Mouse (Mus musculus) CH12.LX (cell line): ENCODE measurements around the gene Cs. TPM values are rescaled to one million over a fixed set of nuclear protein-coding genes. Genes with fewer than 3 reads are reported as not detected.

Source experiments
- DNase-seq: peaks from one replicate; pipeline ENCODE4 v3.0.0-alpha.2; 2013; ENCODE audit errors: extremely low read depth
- H3K27ac ChIP-seq: 2 replicates; pipeline ENCODE4 v1.5.1; 2012; ENCODE audit warnings: low read depth, mild to moderate bottlenecking, control low read depth, moderate library complexity; ENCODE audit not compliant: insufficient read depth
- H3K27me3 ChIP-seq: replicated peaks from 2 replicates; pipeline ENCODE3; 2012; ENCODE audit warnings: inconsistent platforms
- H3K36me3 ChIP-seq, 2 experiments: replicated peaks in 1 of 2; 2 replicates each; pipeline versions ENCODE3 to v1.6.1; 2012; ENCODE audit warnings: inconsistent platforms in 1 of 2, low read length in 1 of 2, mild to moderate bottlenecking in 1 of 2, mixed read lengths in 1 of 2, moderate library complexity in 1 of 2; ENCODE audit not compliant: control insufficient read depth in 1 of 2, insufficient read depth in 1 of 2
- H3K4me1 ChIP-seq, 2 experiments: 2 replicates each; pipeline ENCODE4 v1.6.1; 2012; ENCODE audit warnings: inconsistent platforms in 1 of 2, moderate library complexity in 1 of 2; ENCODE audit not compliant: insufficient read depth in 2 of 2, control insufficient read depth in 1 of 2
- H3K4me2 ChIP-seq: 2 replicates; pipeline ENCODE4 v1.6.1; 2012; ENCODE audit warnings: low read depth, mild to moderate bottlenecking, control low read depth; ENCODE audit not compliant: poor library complexity, insufficient read depth, severe bottlenecking
- H3K4me3 ChIP-seq, 3 experiments: fragments of 150-350 bp in 1 of 3; sonication (generic) in 1 of 3; replicated peaks in 1 of 3; 2 replicates each; pipeline versions ENCODE3 to v1.5.1; 2011 to 2012; ENCODE audit warnings: low read depth in 2 of 3, low read length in 2 of 3, mild to moderate bottlenecking in 2 of 3, moderate library complexity in 2 of 3, control low read depth in 1 of 3, improper control_type of control experiment in 1 of 3, inconsistent platforms in 1 of 3, mixed read lengths in 1 of 3; ENCODE audit not compliant: poor library complexity in 1 of 3
- H3K79me2 ChIP-seq: replicated peaks from 2 replicates; pipeline ENCODE4 v1.6.1; 2012; ENCODE audit warnings: mild to moderate bottlenecking, moderate library complexity; ENCODE audit not compliant: control insufficient read depth, poor library complexity, insufficient read depth, severe bottlenecking; ENCODE audit errors: extremely low read depth
- H3K9ac ChIP-seq: 2 replicates; pipeline ENCODE4 v1.6.1; 2012; ENCODE audit warnings: low read depth, mild to moderate bottlenecking, control low read depth, moderate library complexity; ENCODE audit not compliant: insufficient read depth
- H3K9me3 ChIP-seq: replicated peaks from 2 replicates; pipeline ENCODE3; 2012; ENCODE audit warnings: low read length, inconsistent platforms, mixed read lengths
- BHLHE40 ChIP-seq: IDR thresholded peaks from 2 replicates; pipeline ENCODE4 v1.6.1; 2011; ENCODE audit warnings: mild to moderate bottlenecking, low read depth, low read length, improper control_type of control experiment
- CHD1 ChIP-seq: IDR thresholded peaks from 2 replicates; pipeline ENCODE4 v1.6.1; 2012; ENCODE audit warnings: low read depth, low read length, improper control_type of control experiment, inconsistent platforms
- CHD2 ChIP-seq: IDR thresholded peaks from 2 replicates; pipeline ENCODE4 v1.6.1; 2011; ENCODE audit warnings: low read length, improper control_type of control experiment
- CTCF ChIP-seq, 2 experiments: IDR thresholded peaks in 1 of 2; conservative IDR thresholded peaks in 1 of 2; 2 replicates each; pipeline ENCODE4 v1.5.1; 2011 to 2012; ENCODE audit warnings: low read depth in 2 of 2, low read length in 2 of 2, improper control_type of control experiment in 1 of 2, inconsistent platforms in 1 of 2, mild to moderate bottlenecking in 1 of 2, moderate library complexity in 1 of 2
- E2F4 ChIP-seq: IDR thresholded peaks from 2 replicates; pipeline ENCODE4 v1.6.1; 2011; ENCODE audit warnings: low read depth, low read length, improper control_type of control experiment; ENCODE audit not compliant: insufficient replicate concordance
- ETS1 ChIP-seq: conservative IDR thresholded peaks from 2 replicates; pipeline ENCODE4 v1.6.1; 2012; ENCODE audit warnings: low read depth, mild to moderate bottlenecking, inconsistent platforms, low read length, improper control_type of control experiment, moderate library complexity
- GABPA ChIP-seq: IDR thresholded peaks from 2 replicates; pipeline ENCODE4 v1.6.1; 2012; ENCODE audit warnings: low read depth, low read length, improper control_type of control experiment, inconsistent platforms; ENCODE audit not compliant: insufficient replicate concordance
- JUND ChIP-seq: conservative IDR thresholded peaks from 2 replicates; pipeline ENCODE4 v1.6.1; 2011; ENCODE audit warnings: low read depth, low read length, improper control_type of control experiment
- MAX ChIP-seq: IDR thresholded peaks from 2 replicates; pipeline ENCODE4 v1.6.1; 2011; ENCODE audit warnings: low read length, improper control_type of control experiment
- MAZ ChIP-seq: IDR thresholded peaks from 2 replicates; pipeline ENCODE4 v1.6.1; 2012; ENCODE audit warnings: low read depth, mild to moderate bottlenecking, inconsistent platforms, low read length, improper control_type of control experiment, moderate library complexity
- MEF2A ChIP-seq: IDR thresholded peaks from 2 replicates; pipeline ENCODE4 v1.6.1; 2014; ENCODE audit warnings: low read depth, mild to moderate bottlenecking, inconsistent platforms, low read length, improper control_type of control experiment, borderline replicate concordance
- MYC ChIP-seq: IDR thresholded peaks from 2 replicates; pipeline ENCODE4 v1.6.1; 2011; ENCODE audit warnings: low read depth, mild to moderate bottlenecking, improper control_type of control experiment, low read length
- NELFE ChIP-seq: IDR thresholded peaks from 2 replicates; pipeline ENCODE4 v1.6.1; 2011; ENCODE audit warnings: low read depth, low read length, improper control_type of control experiment
- NRF1 ChIP-seq: IDR thresholded peaks from 2 replicates; pipeline ENCODE4 v1.6.1; 2014; ENCODE audit warnings: low read depth, mild to moderate bottlenecking, inconsistent platforms, low read length, improper control_type of control experiment, moderate library complexity
- PAX5 ChIP-seq: IDR thresholded peaks from 2 replicates; pipeline ENCODE4 v1.6.1; 2012; ENCODE audit warnings: low read length, inconsistent platforms, mixed read lengths
- POLR2A ChIP-seq: IDR thresholded peaks from 2 replicates; pipeline ENCODE4 v1.6.1; 2011; ENCODE audit warnings: low read depth, mild to moderate bottlenecking, improper control_type of control experiment, low read length
- POLR2AphosphoS2 ChIP-seq: IDR thresholded peaks from 2 replicates; pipeline ENCODE4 v1.6.1; 2011; ENCODE audit warnings: low read depth, low read length, improper control_type of control experiment
- RCOR1 ChIP-seq: conservative IDR thresholded peaks from 2 replicates; pipeline ENCODE4 v1.6.1; 2012; ENCODE audit warnings: low read depth, mild to moderate bottlenecking, inconsistent platforms, low read length, improper control_type of control experiment
- SIN3A ChIP-seq: IDR thresholded peaks from 2 replicates; pipeline ENCODE4 v1.6.1; 2012; ENCODE audit warnings: low read length, improper control_type of control experiment, inconsistent platforms
- SMC3 ChIP-seq: IDR thresholded peaks from 2 replicates; pipeline ENCODE4 v1.6.1; 2011; ENCODE audit warnings: low read depth, low read length, improper control_type of control experiment
- TBP ChIP-seq: conservative IDR thresholded peaks from 2 replicates; pipeline ENCODE4 v1.6.1; 2011; ENCODE audit warnings: low read depth, low read length, improper control_type of control experiment
- UBTF ChIP-seq: IDR thresholded peaks from 2 replicates; pipeline ENCODE4 v1.6.1; 2012; ENCODE audit warnings: low read depth, mild to moderate bottlenecking, inconsistent platforms, low read length, improper control_type of control experiment, moderate library complexity
- USF1 ChIP-seq: IDR thresholded peaks from 2 replicates; pipeline ENCODE4 v1.6.1; 2014; ENCODE audit warnings: low read depth, mild to moderate bottlenecking, inconsistent platforms, low read length, improper control_type of control experiment
- ZC3H11A ChIP-seq: IDR thresholded peaks from 2 replicates; pipeline ENCODE4 v1.6.1; 2012; ENCODE audit warnings: low read depth, mild to moderate bottlenecking, inconsistent platforms, low read length, improper control_type of control experiment
- ZKSCAN1 ChIP-seq: IDR thresholded peaks from 2 replicates; pipeline ENCODE4 v1.6.1; 2012; ENCODE audit warnings: low read depth, inconsistent platforms, low read length, improper control_type of control experiment, borderline replicate concordance
- ZMIZ1 ChIP-seq: IDR thresholded peaks from 2 replicates; pipeline ENCODE4 v1.6.1; 2012; ENCODE audit warnings: low read depth, mild to moderate bottlenecking, inconsistent platforms, low read length, improper control_type of control experiment
- ZNF384 ChIP-seq: IDR thresholded peaks from 2 replicates; pipeline ENCODE4 v1.6.1; 2012; ENCODE audit warnings: low read depth, low read length, improper control_type of control experiment, inconsistent platforms
- dilution Hi-C: fragments of 300-500 bp; cut with MboI; formaldehyde crosslinking; loops from 2 replicates; pipeline ENCODE4 v1.14.3; 2020; ENCODE audit warnings: low sequenced_read_pairs; ENCODE audit not compliant: extremely low pct_unique_long_range_greater_than_20kb, extremely low pct_ligation_motif_present
- in situ Hi-C: fragments of 300-500 bp; cut with MboI; formaldehyde crosslinking; loops from 3 replicates; pipeline ENCODE4 v1.14.3; 2019; ENCODE audit warnings: low sequenced_read_pairs, low pct_ligation_motif_present, low pct_unique_long_range_greater_than_20kb, mixed read lengths
- polyA plus RNA-seq: library from polyadenylated mRNA; unstranded; fragments of >175 nt; gene quantifications from 2 replicates; pipeline ENCODE4 v1.2.1, GENCODE M21; 2012; ENCODE audit warnings: low read depth; ENCODE audit not compliant: insufficient read length
- total RNA-seq, 2 experiments: library from RNA; depleted of rRNA; stranded (reverse); fragments of 300-350 nt in 1 of 2; fragments of >200 nt in 1 of 2; gene quantifications; 2 replicates each; pipeline ENCODE4 v1.2.3; 2012 to 2014

The Cs gene
- total and polyA plus RNA-seq, 3 experiments = 131 to 240 (median 145) TPM

DNA sequence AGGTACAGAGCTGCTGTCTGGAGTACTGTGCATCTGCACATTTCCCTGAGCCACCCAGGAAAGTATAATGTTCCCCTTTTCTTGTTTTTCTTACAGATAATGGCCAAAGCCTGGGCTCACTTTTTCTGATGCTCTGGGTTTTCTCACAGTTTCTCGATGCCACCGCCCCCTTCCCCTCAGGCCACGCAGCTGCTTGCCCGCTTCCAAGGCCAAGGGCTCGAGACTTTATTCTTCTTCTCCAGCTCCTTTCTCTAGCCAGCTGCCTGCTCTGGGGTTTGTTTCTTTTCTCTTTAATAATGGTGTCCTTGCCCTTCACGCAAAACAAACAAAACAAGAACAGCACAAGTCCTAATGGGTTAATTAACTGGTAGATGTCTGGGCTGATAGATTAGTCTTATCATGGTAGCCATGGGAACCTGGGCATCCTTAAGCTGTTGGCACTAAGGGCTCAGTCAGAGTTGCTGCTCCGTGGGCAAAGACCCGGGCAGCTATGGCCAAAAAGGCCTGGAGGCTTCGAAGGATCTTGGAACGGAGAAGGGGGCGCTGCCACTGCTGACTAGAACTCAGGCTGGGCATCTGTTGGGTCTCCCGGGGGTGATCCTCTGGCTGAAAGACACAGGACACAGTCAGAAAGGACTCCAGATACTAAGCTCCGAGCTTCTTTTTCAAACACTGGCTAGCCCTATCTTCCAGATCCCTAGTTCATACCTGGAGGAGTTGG lies 41.0 kb upstream of the Cs start:
- in situ Hi-C loops = no loop called here
- no peak overlapping the region for H3K4me3 ChIP-seq
- dilution Hi-C loops = no loop called here
- H3K27ac ChIP-seq = no peak overlapping the region
- H3K4me2 ChIP-seq = no peak overlapping the region
- peaks cover 10 to 35% of the 10 kb centered on the region in 2 experiments for H3K4me1 ChIP-seq
- DNase-seq = no peak
- no peaks in the 10 kb centered on the region for H3K27me3 ChIP-seq
- H3K79me2 ChIP-seq = no peaks in the 10 kb centered on the region
- TF ChIP-seq NELFE (no peak), BHLHE40 (no peak), CTCF (conservative IDR thresholded peaks at IDR 0.05 in 1 of 2, IDR thresholded peaks at IDR 0.05 in 1 of 2; ENCODE audit: low read depth in 2 of 2, low read length in 2 of 2) (no peak), UBTF (no peak), POLR2AphosphoS2 (no peak), ZNF384 (no peak), MAX (no peak), MYC (no peak), SMC3 (no peak), CHD1 (no peak), ZMIZ1 (no peak), USF1 (no peak), E2F4 (no peak), TBP (no peak), MAZ (no peak), GABPA (no peak)
- peak overlapping the region; percentile 19; the same call in 1 of the 2 replicates for H3K9ac ChIP-seq
- peaks cover 12 to 20% of the 10 kb centered on the region in 2 experiments for H3K36me3 ChIP-seq
- H3K9me3 ChIP-seq = no peaks in the 10 kb centered on the region

GRCm38 (mm10) chr10:128297221-128297620 lies 40.3 kb upstream of the Cs start:
- dilution Hi-C loops = no loop called here
- DNase-seq = no peak
- in situ Hi-C loops = no loop called here
- Histone ChIP-seq H3K9me3 (no peaks in the 10 kb centered on the region), H3K27ac (no peak overlapping the region), H3K27me3 (no peaks in the 10 kb centered on the region), H3K79me2 (no peaks in the 10 kb centered on the region), H3K4me3 (no peak overlapping the region), H3K36me3 (peaks cover 7 to 13% of the 10 kb centered on the region in 2 experiments), H3K4me2 (no peak overlapping the region), H3K4me1 (peaks cover 10 to 41% of the 10 kb centered on the region in 2 experiments), H3K9ac (no peak overlapping the region)
- no peak for TF ChIP-seq SIN3A
- no peak for TF ChIP-seq NELFE
- no peak for TF ChIP-seq MEF2A
- no peak for TF ChIP-seq ZC3H11A
- no peak for TF ChIP-seq RCOR1
- TF ChIP-seq MAZ = no peak
- TF ChIP-seq MAX = no peak
- no peak for TF ChIP-seq ZKSCAN1
- TF ChIP-seq POLR2AphosphoS2 = no peak
- TF ChIP-seq BHLHE40 = no peak
- no peak for TF ChIP-seq SMC3
- no peak for TF ChIP-seq POLR2A
- no peak for TF ChIP-seq JUND
- TF ChIP-seq E2F4 = no peak
- no peak for TF ChIP-seq PAX5
- TF ChIP-seq NRF1 = no peak
- no peak for TF ChIP-seq ETS1
- TF ChIP-seq CHD2 = no peak
